In the genomic region with DNA sequence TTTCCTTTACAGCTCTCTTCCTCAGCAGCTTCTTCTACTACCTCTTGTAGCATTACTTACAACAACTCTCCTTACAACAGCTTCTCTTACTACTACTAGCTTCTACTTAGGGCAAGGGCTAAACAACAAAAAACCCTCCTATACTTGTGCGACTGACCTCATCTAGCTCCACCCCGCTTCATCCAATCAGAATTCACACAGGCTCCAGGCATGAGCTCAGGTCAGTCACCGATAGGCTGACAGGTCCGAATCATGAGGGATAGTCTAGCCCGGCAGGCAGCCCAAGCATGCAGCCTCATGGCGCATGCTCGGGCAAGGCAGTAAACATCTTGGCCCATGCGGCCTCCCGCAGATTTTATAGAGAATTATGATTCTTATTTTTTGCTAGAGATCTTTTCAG, we compare ENCODE assay signal across 12 mouse cellular contexts.
"Had no signal": no experiment of that assay in that cellular context is flagged by ENCODE, and none has a peak within 500 bp of the region (broad histone marks: within the 10 kb centered on the region; RNA-seq: fewer than 3 reads in every experiment).

No protein-coding gene starts in this region.

- H3K4me3 ChIP-seq: left cerebral cortex, adult 2 months; limb, embryonic 10.5 days; liver, embryonic 15.5 days; midbrain, embryonic 13.5 days had no signal

- H3K36me3 ChIP-seq: limb, embryonic 10.5 days; liver, embryonic 15.5 days; midbrain, embryonic 13.5 days had no signal

- H3K4me2 ChIP-seq: liver, embryonic 11.5 days; liver, embryonic 15.5 days; midbrain, embryonic 13.5 days had no signal

- H3K4me1 ChIP-seq: limb, embryonic 10.5 days; liver, embryonic 15.5 days; midbrain, embryonic 13.5 days had no signal

- H3K27ac ChIP-seq: left cerebral cortex, adult 2 months; limb, embryonic 10.5 days; liver, embryonic 15.5 days; midbrain, embryonic 13.5 days had no signal

- DNase-seq: kidney, postnatal 25 days; lung, adult 2 months; lung, postnatal 36 days; right cerebral cortex, adult 18-20 months; right cerebral cortex, postnatal 25 days; thymus, postnatal 4 days had no signal

- H3K9me3 ChIP-seq: limb, embryonic 10.5 days; liver, embryonic 15.5 days; midbrain, embryonic 13.5 days had no signal

- ATAC-seq: lung, postnatal 0 days; midbrain, embryonic 13.5 days had no signal

- H3K27me3 ChIP-seq: liver, embryonic 15.5 days; midbrain, embryonic 13.5 days had no signal

- H3K9ac ChIP-seq: liver, embryonic 15.5 days; midbrain, embryonic 13.5 days had no signal
